Mouse (Mus musculus) left cerebral cortex, postnatal 10 days (tissue): Measurements from ENCODE around the gene Naa60. TPM values are rescaled to one million over a fixed set of nuclear protein-coding genes. Genes with fewer than 3 reads are reported as not detected.

Experiments
- microRNA-seq: library from miRNA; unstranded; fragments of <30 nt; microRNA quantifications from one replicate; pipeline ENCODE4 v1.2.0, GENCODE M21; 2022
- total RNA-seq, 2 experiments: library from RNA; stranded (reverse); gene quantifications; 2 replicates each; pipeline ENCODE4 v1.2.3; 2021

The Naa60 gene
- total RNA-seq, 2 experiments from 2014 or later = 128 to 141 TPM

Small RNA genes lying within 50 kb of the gene (microRNA-seq; reads per million reads assigned to microRNA genes)
- not detected for gene Gm23493

Other genes starting within 250 kb of the Naa60 start
- gene Mefv, start 154.3 kb upstream of the Naa60 start, total RNA-seq = not detected
- gene Zfp263, start 128.3 kb upstream of the Naa60 start, total RNA-seq = 10 to 100 TPM; 18.6 to 19.1 TPM
- not detected for gene Olfr15, start 41.5 kb upstream of the Naa60 start, total RNA-seq
- gene Zfp174, start 25.1 kb upstream of the Naa60 start, total RNA-seq = 1 to 10 TPM; 4.7 TPM
- 10 to 100 TPM; 31.7 to 32.6 TPM for gene Zfp597, start 12.2 kb downstream of the Naa60 start, total RNA-seq
- under 1 TPM in 1 of 2 experiments, not detected in 1; 0.60 TPM for gene Gm20695, start 12.3 kb downstream of the Naa60 start, total RNA-seq
- gene 1700037C18Rik, start 36.3 kb downstream of the Naa60 start, total RNA-seq = 1 to 10 TPM; 5.7 to 8.0 TPM
- 10 to 100 TPM; 35.1 to 35.9 TPM for gene Cluap1, start 36.4 kb downstream of the Naa60 start, total RNA-seq
- gene Nlrc3, start 104.3 kb downstream of the Naa60 start, total RNA-seq = 1 to 10 TPM; 1.7 to 1.9 TPM
- gene Slx4, start 131.4 kb downstream of the Naa60 start, total RNA-seq = 10 to 100 TPM; 60.9 to 61.7 TPM
- not detected for gene Dnase1, start 164.6 kb downstream of the Naa60 start, total RNA-seq
- 10 to 100 TPM; 66.8 to 68.2 TPM for gene Trap1, start 205.5 kb downstream of the Naa60 start, total RNA-seq